ENCODE assay signal across 19 mouse cellular contexts in genomic region chr5:120340696-120341231, GRCm38 (mm10).
DNase-seq lines count a peak whose midpoint lies in the region; ATAC-seq and TF ChIP-seq lines count a peak whose summit lies in the region.
"Had no signal": no experiment of that assay in that cellular context is flagged by ENCODE, and none has a peak within 500 bp of the region (broad histone marks: within the 10 kb centered on the region; RNA-seq: fewer than 3 reads in every experiment).

No protein-coding gene starts in this region.

- DNase-seq in kidney, adult 2 months = peak; percentile 4
- no peak for DNase-seq in kidney, adult 8-10 months
- DNase-seq in Muller cell, postnatal 12 days (ENCODE audit: inconsistent ontology term) = peak; percentile 11
- DNase-seq in cerebellum, adult 18-20 months = peak; percentile 47
- DNase-seq in cerebellum, postnatal 25 days = peak; percentile 63 to 75
- no peak for DNase-seq in gastrocnemius, adult 18-20 months (ENCODE audit: low spot score)
- DNase-seq in frontal cortex, adult 2 months (ENCODE audit: extremely low spot score in 1 of 2, low spot score in 1 of 2) = no peak
- DNase-seq: adrenal gland, postnatal 14 days; heart, adult 11 months; heart, postnatal 14 days; liver, postnatal 0 days; lung, postnatal 10 days; right cerebral cortex, postnatal 25 days had no signal

- H3K4me1 ChIP-seq in kidney, adult 2 months (ENCODE audit: control insufficient read depth, insufficient read depth, low read length) = no peaks in the 10 kb centered on the region
- H3K4me1 ChIP-seq: heart, embryonic 12.5 days; hindbrain, embryonic 15.5 days; stomach, embryonic 15.5 days had no signal

- TF ChIP-seq POLR2A in kidney, adult 2 months (IDR thresholded peaks at IDR 0.05; ENCODE audit: low read depth, low read length) = no peak

- no peak overlapping the region for H3K27ac ChIP-seq in kidney, adult 2 months (ENCODE audit: insufficient read depth, low read depth, low read length)
- H3K27ac ChIP-seq: hindbrain, embryonic 15.5 days; stomach, embryonic 15.5 days had no signal

- 38% methylated on average over 3 of the region's 3 CpGs for WGBS in kidney, adult 2 months

- no peaks in the 10 kb centered on the region for H3K27me3 ChIP-seq in kidney, adult 2 months (replicated peaks; ENCODE audit: control insufficient read depth, insufficient read depth, low read length)
- H3K27me3 ChIP-seq: hindbrain, embryonic 15.5 days; stomach, embryonic 15.5 days had no signal

- no peaks in the 10 kb centered on the region for H3K36me3 ChIP-seq in kidney, adult 2 months (ENCODE audit: control insufficient read depth, insufficient read depth, low read length)
- H3K36me3 ChIP-seq: heart, embryonic 12.5 days; hindbrain, embryonic 15.5 days; stomach, embryonic 15.5 days had no signal

- no peak overlapping the region for H3K4me3 ChIP-seq in kidney, adult 2 months (ENCODE audit: insufficient read depth, low read depth, low read length)
- H3K4me3 ChIP-seq: heart, embryonic 12.5 days; hindbrain, embryonic 15.5 days; stomach, embryonic 15.5 days had no signal

- no peak for TF ChIP-seq CTCF in kidney, adult 2 months (conservative IDR thresholded peaks at IDR 0.05; ENCODE audit: insufficient read depth, insufficient read length, low read depth, low read length)

- no peak for ATAC-seq in granulocyte monocyte progenitor cell, adult 5-6 weeks (replicated peaks; ENCODE audit: poor library complexity, severe bottlenecking)
- ATAC-seq: forebrain, embryonic 14.5 days; intestine, embryonic 16.5 days; liver, postnatal 0 days had no signal

Comparison
In these comparisons a context has a peak if more than half of its experiments do, and no peak if none do; other contexts are left out.
1. DNase-seq: peak in kidney, adult 2 months (single experiment), Muller cell, postnatal 12 days (single experiment), cerebellum, adult 18-20 months (2 of 2) and cerebellum, postnatal 25 days (2 of 2); none in kidney, adult 8-10 months (0 of 2), gastrocnemius, adult 18-20 months (single experiment) and frontal cortex, adult 2 months (0 of 2).